Mouse (Mus musculus) left cerebral cortex, adult 18-20 months (tissue): ENCODE data around the gene Cldn13. TPM values are rescaled to one million over a fixed set of nuclear protein-coding genes. Genes with fewer than 3 reads are reported as not detected.
"Not testable (repeated sequence)": the region's sequence is repeated elsewhere in the genome, so short reads cannot be mapped to it uniquely, and the experiment has no call there.

Experiments used
- DNase-seq, 2 experiments: peaks; one replicate each; pipeline ENCODE4 v3.0.0; 2021 to 2022; ENCODE audit warnings: low spot score in 2 of 2, mixed read lengths in 1 of 2
- long read RNA-seq, 2 experiments: library from polyadenylated mRNA; stranded (forward); transcript quantifications; one replicate each; pipeline ENCODE4 v2.0.0; 2021
- total RNA-seq, 2 experiments: library from RNA; stranded (reverse); gene quantifications; 2 replicates each; pipeline ENCODE4 v1.2.3; 2021

The Cldn13 gene
- not detected for total RNA-seq
- long read RNA-seq, experiment 1 = 0 reads
- long read RNA-seq, experiment 2 = 0 reads

DNA sequence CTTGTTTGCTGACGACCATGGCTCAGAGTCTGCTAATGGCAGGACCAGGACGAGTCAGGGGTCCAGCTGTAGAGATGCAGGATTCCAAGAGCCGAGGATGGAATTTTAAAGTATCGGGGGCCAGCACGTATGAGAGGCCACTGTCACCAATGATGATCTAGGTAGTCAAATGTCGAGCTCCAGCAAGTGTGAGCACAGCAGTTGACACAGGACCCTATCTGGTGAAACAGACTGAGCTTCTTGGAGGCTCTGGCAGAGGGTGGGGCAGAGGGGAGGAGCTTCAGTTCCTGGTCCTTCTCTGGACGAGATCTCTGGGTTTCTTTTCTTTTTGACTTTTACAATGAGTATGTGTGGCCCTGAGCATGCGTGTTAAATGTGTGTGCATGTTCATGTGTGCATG, at the start of gene Cldn13:
Cldn13 (minus strand) TSS at position 216 of the 400 bp plus-strand sequence.
- DNase-seq = no peak

DNA sequence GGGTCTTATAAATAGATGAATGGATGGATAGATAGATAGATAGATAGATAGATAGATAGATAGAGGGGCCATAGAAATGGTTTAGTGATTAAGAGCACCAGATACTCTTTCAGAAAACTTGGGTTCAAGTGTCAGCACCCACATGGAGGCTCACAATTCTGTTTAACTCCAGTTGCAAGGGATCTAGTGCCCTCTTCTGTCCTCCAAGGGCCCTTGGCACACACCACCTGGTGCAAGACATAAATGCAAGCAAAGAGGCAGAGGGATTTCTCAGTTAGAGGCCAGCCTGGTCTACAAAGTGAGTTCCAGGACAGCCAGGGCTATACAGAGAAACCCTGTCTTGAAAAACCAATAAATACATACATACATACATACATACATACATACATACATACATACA, 49.3 kb upstream of the Cldn13 start:
- DNase-seq = not testable (repeated sequence)

DNA sequence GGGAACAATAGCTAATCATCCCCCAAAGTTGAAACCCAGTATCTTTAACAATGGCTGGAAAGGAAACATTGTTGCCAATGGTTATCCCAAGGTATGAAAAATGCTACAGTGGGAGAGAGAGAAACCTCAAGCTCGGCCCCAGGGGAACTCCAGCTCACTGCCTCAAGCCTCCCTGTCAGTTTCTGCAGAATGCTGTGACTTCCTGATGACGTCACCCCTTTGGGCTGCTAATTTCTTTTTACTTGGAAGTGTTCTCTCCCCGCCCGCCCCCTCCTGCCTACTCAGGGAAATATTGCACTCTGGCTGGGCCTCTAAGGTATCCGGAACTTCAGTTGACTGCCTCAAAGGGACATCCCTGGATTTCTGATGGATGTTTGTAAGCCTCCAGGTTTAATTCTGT, 48.2 kb upstream of the Cldn13 start:
- no peak for DNase-seq

DNA sequence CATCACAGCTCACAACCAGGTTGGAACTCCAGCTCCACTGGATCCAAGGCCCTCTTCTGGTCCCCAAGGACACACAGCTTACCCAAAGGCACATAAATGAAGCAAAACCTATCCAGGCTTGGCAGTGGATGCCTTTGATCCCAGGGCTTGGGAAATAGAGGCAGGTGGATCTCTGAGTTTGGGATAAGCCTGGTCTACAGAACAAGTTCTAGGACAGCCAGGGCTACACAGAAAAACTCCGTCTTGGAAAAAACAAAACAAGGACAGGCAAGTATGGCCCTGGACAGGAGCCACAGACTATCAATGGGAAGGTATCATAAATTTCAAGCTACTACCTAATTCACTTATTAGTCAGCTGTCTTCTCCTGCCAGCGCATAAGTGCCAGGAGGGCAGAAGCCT, 46.2 kb upstream of the Cldn13 start:
- no peak for DNase-seq

DNA sequence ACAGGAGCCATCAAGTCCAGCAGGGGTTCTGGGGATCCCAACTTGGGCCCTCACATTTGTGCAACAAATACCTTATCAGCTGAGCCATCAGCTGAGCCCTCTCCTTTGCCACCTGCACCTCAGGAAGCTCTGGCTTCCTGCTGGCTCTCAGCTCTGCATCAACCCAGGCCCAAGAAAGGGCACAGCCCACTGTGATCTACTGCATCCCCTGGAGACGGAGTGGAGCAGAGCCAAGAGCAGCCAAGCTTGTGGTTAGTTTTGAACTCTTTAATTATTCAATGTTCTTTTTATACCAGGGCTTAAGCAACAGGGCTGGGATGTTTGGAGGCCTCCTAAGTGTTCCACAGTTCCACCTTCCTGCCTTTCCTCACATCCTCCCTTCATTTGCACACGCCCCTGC, 45.1 kb upstream of the Cldn13 start:
- no peak for DNase-seq

DNA sequence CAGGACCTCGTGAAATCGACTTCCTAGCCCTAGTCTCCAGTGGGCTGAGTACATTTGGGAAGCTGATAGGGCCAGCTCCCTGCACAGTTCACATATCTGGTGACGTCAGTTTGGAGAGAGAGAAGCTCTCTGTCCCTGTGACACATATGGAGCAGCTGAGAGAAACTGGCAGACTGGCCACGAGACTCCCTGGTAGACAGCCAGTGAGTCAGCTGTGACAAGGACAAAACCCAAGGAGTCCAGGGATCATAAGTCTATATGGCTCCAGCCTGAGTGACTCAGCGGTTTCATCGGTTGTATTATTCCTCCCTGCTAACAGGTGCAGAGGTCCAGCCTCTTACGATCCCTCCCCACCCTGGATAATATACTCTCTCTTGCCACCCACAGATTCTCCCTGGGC, 43.8 kb upstream of the Cldn13 start:
- peak; percentile 5 to 15 for DNase-seq

DNA sequence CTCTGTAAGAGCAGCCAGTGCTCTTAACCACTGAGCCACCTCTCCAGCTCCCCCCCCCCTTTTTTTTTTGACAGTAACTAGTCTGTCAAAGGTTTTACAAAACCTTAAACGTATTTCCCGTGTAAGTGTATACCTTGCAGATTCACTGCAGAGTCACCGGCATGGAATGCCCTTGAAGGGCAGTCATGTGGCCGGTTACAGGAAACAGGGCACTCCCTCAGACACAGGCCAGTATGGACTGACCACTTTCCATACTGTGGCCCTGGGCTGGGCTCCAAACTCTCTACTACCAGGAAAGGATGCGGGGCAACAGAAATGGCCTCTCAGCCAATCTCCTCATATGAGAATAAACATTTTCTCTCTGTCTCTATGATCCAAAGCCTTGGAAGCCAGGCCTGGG, 40.2 kb upstream of the Cldn13 start:
- DNase-seq = no peak

DNA sequence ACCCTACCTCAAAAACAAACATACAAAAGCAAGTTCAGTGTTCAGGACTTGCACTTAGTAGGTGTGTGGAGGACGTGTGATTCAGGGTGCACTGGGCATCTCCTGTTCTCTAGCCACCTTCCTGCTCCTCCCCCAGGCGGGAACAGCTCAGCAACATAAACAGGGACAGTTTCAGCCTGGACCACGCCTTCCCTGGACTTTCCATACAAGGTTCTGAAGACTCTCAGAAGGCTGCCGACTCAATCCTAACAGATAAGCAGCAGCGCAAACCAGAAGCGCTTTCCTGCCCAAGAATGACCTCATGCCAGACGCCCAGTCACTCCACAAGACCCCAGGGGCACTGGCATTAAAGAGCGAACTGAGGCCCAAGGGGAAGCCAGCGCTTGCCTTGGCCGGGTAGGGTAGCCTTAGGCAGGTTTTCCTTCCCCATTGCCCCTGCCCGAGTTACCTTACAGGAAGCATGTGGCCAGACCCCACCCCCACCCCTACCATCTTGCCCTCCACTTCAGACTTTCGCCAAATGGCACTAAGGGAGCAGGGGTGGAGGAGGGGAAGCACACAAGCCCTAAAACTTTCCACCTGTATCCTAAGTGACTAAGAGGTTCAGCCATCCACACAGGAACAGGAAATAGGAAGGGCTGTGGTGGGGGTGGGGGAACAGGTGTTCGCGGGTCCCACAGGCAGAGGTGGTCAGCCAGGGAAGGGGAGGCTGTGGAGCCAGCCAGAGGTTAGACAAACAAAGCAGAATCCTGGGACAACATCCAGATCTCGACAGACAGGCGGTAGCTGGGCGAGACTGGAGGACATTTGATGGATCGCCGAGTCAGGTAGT, 35.9 kb upstream of the Cldn13 start:
- DNase-seq = no peak

DNA sequence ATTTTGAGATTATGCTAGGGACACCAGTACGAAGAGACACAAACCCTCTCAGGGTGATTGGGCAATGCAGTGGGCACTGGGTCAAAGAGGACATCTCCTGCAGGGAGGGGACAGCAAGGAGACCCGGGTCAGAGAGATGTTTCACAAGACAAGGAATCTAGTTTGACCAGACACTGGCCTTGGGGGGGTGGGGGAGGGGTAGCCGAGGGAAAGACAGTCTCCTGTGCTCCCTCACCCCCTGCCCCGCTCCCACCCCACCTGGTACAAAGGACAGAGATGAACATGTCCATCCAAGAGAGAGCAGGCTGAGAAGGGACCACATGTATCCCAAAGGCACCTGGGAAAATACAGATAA, 32.7 kb upstream of the Cldn13 start:
- no peak for DNase-seq

DNA sequence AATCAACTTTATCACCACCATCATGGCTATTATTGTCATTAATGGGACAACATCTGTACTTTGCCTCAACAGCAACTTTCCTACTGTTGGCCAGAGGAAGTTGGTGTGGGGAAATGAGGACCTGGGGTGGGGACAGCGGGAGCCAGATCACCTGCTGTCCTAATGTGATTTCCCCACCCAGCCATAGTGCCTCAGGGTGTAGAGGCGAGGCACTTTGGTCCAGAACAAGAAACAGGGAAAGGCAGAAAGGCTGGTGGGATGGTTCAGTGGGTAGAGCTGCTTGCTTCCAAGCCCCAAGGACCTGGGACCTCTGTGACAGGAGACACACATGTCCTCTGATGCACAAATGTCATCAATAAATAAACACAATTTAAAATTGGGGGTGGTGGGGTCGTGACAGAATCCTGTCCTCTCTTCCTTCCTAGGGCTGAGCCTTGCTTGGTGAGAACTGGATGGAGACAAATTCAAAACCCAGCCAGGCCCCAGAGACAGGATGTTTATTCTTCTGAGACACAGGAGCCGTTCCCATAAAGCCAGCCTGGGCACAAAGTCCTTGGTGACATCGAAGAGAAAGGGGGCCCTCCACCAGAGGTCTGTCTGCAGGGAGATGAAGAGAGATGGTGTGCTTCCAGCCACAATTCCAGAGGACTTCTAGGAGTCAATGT, 32.2 kb upstream of the Cldn13 start:
- no peak for DNase-seq

DNA sequence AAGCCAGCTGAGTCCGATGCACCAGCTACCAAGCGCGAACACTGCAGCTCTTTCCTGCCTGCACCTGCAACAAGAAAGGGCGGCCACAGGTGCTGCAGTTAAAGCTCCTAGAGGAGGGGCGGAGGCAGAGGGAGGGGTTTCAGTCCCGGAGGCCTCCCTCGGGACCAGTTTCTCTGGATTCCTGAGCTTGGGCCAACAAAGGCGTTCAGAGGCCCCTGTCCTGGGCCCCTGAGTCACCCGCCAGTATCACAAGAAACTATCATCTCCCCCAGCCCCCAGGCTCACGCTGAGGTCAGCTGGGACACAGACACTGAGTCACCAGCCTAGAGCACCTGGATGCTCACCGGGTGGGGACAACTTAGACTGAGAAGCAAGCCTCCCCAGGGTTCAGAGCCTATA, 31.5 kb upstream of the Cldn13 start, which contains the start of gene Cldn4:
Cldn4 (minus strand) TSS at position 78 of the 399 bp plus-strand sequence.
- no peak for DNase-seq

DNA sequence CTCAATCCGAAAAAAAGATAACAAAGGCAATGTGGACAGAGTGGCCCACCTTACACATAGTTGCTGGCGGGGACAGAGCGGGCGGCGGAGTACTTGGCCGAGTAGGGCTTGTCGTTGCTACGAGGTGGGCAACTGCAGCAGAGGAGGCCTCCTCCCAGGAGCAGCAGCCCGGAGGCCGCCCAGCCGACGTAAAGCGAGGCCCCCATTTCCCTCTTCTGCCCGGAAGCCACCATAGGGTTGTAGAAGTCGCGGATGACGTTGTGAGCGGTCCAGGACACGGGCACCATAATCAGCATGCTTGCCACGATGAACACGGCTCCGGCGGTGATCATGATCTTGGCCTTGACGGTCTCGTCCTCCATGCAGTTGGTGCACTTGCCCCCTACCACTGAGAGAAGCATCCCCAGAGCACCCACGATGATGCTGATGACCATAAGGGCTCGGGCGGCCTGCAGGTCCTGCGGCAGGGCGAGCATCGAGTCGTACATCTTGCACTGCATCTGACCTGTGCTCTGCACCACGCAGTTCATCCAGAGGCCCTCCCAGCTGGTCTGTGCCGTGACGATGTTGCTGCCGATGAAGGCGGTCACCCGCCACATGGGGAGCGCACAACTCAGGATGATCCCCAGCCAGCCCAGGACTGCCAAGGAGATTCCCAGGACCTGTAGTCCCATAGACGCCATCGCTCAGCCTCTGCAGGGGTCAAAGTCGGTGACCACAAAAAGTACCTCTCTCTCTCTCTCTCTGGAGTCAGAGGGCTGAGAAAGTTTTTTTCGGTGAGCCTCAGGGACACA, 30.9 kb upstream of the Cldn13 start:
- no peak for DNase-seq

DNA sequence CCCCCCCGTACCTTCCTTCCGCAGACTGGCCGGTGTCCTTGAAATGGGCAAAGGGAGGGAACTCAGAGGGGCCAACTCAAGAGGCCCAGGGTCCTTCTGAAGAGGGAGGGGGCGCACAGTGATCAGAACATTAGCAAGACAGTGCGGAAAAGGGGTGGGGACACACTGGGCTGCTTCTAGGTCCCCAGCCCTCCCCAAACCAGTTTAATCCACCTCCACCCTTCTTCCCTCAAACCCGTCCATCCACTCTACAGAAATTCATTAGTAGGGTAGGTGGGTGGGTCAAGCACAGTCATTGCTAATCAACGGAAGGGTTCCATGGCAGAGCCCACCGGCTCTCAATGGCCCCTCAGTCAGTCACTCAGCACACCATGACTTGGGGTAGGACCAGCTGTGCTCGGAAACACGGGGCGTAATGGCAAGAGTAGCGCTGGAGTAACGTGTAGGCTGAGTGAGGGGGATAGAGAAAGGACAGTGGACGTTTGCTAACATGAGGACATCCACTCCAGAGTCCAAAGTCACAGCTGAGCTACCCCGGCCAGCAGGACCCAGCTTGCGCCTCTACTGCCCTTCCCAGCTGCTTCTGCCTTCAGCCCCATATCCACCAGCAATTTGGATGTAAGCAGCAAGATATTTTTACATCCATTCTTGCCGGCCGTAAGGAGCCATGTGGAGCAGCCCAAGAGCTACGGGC, 30.1 kb upstream of the Cldn13 start:
- DNase-seq = no peak

DNA sequence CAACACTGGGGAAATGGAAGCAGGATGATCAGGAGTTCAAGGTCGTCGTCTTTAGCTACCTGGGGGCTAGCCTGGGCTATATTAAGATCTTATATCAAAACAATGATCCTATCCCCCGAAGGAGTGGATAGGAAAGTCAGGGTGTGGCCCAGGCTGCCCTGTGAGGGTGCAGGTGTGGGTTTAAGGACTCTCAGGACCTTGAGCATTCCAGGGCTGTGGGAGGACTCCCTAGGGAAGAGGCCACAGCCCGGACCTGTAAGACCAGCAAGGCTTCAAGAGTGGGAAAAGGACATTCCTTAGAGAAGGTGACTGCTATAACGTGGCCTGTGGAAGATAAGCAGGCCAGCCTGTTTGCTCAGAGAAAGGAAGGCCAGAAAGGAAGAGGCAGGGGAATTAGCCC, 28.9 kb upstream of the Cldn13 start:
- DNase-seq = no peak

DNA sequence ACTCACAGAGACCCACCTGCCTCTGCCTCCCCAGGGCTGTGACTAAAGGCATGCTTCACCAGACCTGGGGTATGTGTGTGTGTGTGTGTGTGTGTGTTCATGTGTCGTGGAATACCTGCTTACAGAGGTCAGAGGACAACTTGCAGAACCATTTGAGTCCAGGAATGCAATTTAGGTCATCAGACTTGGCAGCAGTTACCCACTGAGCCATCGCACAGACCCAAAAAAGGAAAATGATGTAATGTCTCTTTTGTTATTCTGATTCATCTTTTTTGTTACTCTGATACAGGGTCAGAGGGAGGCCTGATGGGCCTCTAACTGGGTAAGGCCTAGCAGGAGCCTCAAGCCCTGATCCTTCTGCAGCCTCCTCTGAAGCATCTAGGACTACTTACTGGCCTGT, 27.4 kb upstream of the Cldn13 start:
- DNase-seq = no peak

DNA sequence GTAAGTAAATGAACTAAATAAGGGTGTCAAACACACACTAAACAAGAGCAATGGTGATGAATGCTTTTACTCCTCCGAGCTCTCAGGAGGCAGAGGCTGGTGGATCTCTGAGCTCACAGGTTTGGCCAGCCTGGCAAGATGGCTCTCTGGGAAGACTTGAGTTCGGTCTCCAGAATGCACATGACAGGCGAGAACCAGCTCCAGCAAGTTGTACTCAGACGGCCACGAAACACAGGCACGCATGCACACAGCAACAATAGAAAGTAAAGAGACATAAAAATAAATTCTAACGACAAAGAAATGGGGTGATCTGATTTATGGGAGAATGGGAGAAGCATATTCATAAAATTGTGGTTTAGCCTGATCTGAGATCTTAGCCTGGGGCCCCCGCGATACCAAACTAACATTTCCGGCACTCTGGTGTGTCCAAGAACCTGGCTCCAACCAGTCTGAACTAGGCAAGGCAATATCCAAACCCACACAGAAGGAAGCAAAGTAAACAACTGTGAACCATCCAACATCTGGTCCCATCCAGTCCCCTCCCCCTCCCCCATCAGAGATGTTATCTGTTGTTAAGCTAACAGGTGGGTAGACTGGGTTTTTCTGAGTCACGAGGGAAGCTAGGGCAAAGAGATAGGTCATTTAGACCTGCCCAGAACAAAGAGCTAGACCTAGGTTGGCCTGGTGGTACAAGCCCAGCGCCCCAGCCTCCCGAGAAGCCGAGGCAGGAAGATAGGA, 26.3 kb upstream of the Cldn13 start:
- no peak for DNase-seq

DNA sequence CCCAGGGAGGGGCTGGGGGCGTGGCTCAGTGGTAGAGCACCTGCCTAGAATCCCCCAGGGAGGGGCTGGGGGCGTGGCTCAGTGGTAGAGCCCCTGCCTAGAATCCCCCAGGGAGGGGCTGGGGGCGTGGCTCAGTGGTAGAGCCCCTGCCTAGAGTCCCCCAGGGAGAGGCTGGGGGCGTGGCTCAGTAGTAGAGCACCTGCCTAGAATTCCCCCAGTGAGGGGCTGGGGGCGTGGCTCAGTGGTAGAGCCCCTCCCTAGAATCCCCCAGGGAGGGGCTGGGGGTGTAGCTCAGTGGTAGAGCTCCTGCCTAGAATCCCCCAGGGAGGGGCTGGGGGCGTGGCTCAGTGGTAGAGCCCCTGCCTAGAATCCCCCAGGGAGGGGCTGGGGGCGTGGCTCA, 24.2 kb upstream of the Cldn13 start:
- not testable (repeated sequence) for DNase-seq

DNA sequence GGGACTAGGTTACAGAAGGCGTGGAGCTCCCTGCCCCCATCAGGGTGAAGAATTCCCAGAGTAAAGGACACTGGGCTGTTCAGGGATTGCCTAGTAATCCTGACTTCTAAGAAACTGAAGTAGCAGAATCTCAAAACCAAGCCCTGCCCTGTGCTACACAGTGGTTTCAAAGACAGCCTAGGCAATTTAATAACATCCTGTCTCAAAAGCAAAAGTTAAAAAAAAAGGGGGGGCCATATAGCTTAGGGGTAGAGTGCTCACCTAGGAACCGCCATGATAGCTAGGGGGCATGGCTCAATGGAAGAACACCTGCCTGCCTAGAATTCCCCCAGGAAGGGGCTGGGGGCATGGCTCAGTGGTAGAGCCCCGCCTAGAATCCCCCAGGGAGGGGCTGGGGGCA, 23.7 kb upstream of the Cldn13 start:
- no peak for DNase-seq

DNA sequence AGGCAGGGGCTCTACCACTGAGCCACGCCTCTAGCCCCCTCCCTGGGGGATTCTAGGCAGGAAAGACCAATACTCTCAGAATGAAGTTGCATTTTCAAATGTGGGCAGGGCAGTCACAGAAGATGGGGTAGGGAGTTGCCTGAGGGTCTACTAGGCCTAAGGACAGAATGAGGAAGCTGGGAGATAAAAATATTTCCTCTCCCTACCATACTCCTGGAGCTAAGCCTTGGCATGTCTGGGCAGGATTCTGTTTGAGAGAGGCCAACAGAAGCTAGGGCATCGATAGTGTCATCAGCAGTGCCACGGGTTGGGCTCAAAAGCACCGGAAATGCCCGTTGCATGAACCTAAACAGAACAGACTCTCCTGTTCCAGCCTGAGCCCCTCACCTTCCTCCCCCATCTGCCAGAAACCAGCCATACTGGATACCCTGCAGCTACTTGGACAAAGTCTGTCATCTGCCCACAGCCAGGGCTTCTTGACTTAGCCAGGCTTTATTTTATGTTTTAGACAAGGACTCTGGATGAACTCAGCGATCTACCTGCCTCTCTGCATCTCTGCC, 21.4 kb upstream of the Cldn13 start:
- DNase-seq = no peak

DNA sequence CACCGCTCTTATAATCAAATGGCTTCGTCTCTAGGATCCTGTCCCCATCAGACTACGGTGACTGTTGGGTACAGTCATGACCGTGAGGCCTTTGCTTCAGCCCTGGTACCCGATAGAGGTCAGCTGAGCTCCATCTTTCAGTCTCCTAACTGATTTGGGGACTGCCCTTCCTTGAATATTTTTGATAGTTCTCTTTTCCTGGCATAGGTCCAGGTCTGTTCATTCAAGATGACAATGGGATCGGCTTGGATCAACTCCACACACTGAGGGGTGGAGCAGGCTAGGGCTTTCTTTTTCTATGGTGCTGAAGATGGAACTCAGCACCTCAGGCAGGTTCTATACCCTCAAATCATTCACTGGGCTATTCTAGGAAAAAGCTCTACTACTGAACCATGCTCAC, 20.7 kb upstream of the Cldn13 start:
- DNase-seq = no peak
